Mouse (Mus musculus): ENCODE data around the gene Znrf4. TPM values are rescaled to one million over a fixed set of nuclear protein-coding genes. Genes with fewer than 3 reads are reported as not detected.

The Znrf4 gene
- total RNA-seq, 2 experiments from 2014 or later = not detected

DNA sequence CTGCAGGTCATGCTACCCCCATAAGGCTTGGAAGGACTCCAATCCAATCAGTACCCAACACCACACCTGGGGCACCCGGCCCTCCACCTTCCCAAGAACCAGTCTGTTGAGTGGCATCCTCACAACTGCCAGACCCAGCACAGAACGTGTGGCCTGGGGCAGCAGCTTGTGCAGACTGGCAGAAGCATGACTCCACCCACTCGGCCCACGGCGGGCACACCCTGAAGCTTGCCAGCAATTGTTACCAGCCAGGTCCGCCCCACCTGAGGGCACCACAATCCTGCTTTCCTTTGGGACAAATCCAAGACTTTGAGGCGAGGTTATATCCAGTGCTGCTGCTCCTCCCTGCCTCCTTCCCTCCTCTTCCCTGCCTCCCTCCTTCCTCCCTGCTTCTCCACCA lies 47.4 kb downstream of the Znrf4 start:
- DNase-seq = no peak

GRCm38 (mm10) chr17:56464345-56464744 lies 47.9 kb downstream of the Znrf4 start:
- DNase-seq = no peak

DNA sequence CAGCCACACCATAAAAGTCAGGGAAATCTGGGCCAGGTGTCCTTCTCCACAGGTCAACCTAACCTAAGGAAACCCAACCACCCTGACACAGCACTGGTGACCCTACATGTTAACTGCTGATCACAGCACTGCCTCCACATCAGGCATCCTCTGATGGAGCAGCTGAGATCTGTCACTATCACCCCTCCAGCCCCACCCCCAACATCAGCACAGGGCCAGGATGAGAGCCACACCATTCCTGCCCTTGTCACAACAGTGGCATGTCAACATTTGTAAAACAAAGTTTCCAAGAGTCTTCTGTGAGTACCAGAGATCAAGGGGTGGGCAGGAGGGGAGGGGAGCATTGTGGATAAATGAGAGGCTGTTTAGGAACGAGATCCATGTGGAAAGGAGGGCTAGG lies 48.7 kb downstream of the Znrf4 start:
- no peak for DNase-seq

DNA sequence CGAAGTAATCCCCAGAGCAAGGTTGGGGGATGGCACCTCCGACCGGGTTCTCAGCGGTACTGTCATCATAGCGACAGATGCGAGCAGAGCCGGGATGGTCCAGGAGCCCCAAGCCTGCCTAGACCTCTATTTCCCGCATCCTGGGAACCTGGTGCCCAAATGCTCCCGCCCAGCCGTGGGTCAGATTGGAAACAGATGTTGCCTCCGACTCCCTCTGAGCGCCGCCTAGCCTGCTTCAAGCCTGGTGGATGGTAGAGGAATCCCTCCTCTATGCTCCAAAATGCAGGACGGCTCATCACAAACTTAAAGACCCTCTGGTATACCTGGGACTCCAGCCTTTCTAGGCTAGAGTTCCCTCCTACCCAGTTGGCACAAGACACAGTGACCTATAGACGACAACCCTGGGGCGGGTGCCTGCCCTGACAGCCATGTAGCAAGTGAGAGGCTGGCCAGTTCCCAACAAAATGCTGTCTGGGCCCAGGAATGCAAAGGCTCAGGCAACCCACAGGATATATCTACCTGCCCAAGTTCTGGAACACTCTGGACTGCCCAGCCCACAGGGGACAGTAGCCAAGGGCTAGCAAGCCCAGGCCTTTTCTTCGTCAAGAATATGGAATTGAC lies 49.3 kb downstream of the Znrf4 start:
- DNase-seq = no peak

DNA sequence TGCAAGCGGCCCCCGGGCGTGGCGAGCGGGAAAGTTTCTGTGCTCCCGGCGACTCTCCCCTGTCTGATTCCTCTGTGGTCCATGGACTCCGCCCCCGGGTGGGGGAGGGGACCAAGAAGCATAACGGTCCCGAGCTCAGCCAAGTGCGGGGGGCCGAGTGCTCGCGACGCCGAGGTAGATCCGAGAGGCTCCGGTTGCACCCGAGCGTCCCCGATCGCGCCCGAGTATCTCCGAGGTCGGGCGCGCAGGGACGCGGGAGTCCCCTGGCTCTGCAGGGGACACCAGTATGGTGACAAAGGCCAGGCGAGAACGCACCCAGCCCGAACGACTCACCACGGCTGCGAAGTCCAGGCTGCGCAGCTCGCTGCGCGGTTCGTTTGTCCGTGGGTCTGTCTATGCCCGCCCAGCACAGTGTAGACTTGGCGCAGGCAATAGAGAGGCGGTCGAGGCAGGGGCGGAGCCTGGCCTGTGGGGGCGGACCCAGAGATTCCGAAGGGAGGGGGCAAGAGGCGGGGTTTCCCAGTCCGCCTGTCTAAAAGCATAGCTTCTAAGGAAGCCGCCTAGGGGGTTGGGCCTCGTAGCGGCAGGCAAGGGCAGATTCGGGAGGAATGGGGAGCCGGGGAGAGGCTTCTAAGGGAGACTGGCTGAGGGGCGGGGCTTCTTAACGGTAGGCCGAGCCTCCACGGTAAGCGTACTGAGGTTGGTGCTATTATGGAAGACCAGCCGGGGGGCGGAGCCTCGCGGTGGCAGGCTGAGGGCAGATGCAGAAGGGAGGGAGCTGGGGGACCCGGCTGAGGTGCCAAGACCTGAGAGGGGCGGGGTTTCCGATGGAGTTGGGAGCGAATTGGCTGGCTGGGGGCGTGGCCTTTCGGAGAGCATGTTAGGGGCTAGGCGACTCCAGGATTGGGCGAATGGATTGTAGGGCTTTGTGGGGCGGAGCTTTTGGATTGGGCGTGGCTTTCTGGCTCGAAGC lies 50.2 kb downstream of the Znrf4 start:
- DNase-seq = peak; percentile 99

Other genes starting within 250 kb of the Znrf4 start
- 10 to 100 TPM; 16.6 to 18.1 TPM for gene Ticam1, start 235.6 kb downstream of the Znrf4 start, total RNA-seq (2021)
- gene Plin3, start 219.6 kb downstream of the Znrf4 start, total RNA-seq (2021) = 10 to 100 TPM; 96.0 to 97.9 TPM
- gene Arrdc5, start 212.1 kb downstream of the Znrf4 start, total RNA-seq (2021) = not detected
- 10 to 100 TPM; 28.5 to 34.8 TPM for gene Uhrf1, start 209.1 kb downstream of the Znrf4 start, total RNA-seq (2021)
- gene Kdm4b, start 186.4 kb downstream of the Znrf4 start, total RNA-seq (2021) = 10 to 100 TPM; 35.0 to 41.8 TPM
- 100 to 1,000 TPM in 1 of 2 experiments, 10 to 100 TPM in 1; 77.1 to 106 TPM for gene Ptprs, start 35.9 kb downstream of the Znrf4 start, total RNA-seq (2021)
- gene Gm20219, start 42.0 kb upstream of the Znrf4 start, total RNA-seq (2021) = under 1 TPM; 0.69 to 0.70 TPM
- 100 to 1,000 TPM in 1 of 2 experiments, 10 to 100 TPM in 1; 79.8 to 124 TPM for gene Safb2, start 72.2 kb upstream of the Znrf4 start, total RNA-seq (2021)
- gene Safb, start 72.4 kb upstream of the Znrf4 start, total RNA-seq (2021) = 100 to 1,000 TPM in 1 of 2 experiments, 10 to 100 TPM in 1; 92.1 to 113 TPM
- gene 2410015M20Rik, start 97.3 kb upstream of the Znrf4 start, total RNA-seq (2021) = 100 to 1,000 TPM; 468 to 485 TPM
- 1,000 to 10,000 TPM; 1,095 to 1,101 TPM for gene Rpl36, start 101.0 kb upstream of the Znrf4 start, total RNA-seq (2021)
- 100 to 1,000 TPM; 229 to 256 TPM for gene Lonp1, start 114.5 kb upstream of the Znrf4 start, total RNA-seq (2021)
- gene Catsperd, start 115.7 kb upstream of the Znrf4 start, total RNA-seq (2021) = 1 to 10 TPM in 1 of 2 experiments, under 1 TPM in 1; 0.66 to 1.1 TPM
- gene Ranbp3, start 160.9 kb upstream of the Znrf4 start, total RNA-seq (2021) = 10 to 100 TPM; 56.6 to 62.0 TPM
- 100 to 1,000 TPM; 432 to 465 TPM for gene Ndufa11, start 205.3 kb upstream of the Znrf4 start, total RNA-seq (2021)
- 10 to 100 TPM; 16.8 to 24.2 TPM for gene Vmac, start 205.6 kb upstream of the Znrf4 start, total RNA-seq (2021)
- 1 to 10 TPM; 5.9 to 6.3 TPM for gene Nrtn, start 245.1 kb upstream of the Znrf4 start, total RNA-seq (2021)